Mouse (Mus musculus) stomach, embryonic 14.5 days (tissue): ENCODE data around the gene Morn1. TPM values are rescaled to one million over a fixed set of nuclear protein-coding genes. Genes with fewer than 3 reads are reported as not detected.

Source experiments
- polyA plus RNA-seq: library from polyadenylated mRNA; unstranded; fragments of >200 nt; fragmentation: Nextera tagmentation; extraction: Ambion mirVana; gene quantifications from 2 replicates; pipeline ENCODE4 v1.2.1, GENCODE M21; 2014

Gene Morn1
- polyA plus RNA-seq, 1 experiment from 2014 or later, result 4.8 TPM

Other genes starting within 250 kb of the Morn1 start
- gene Ttc34, start 249.1 kb upstream of the Morn1 start, polyA plus RNA-seq, result 0.29 and 0.55 TPM in 2 replicates
- gene Mmel1, start 217.0 kb upstream of the Morn1 start, polyA plus RNA-seq, result 0.12 TPM in 1 of 2 replicates, not detected in the other
- 40.1 and 42.5 TPM in 2 replicates for gene Fam213b, start 187.4 kb upstream of the Morn1 start, polyA plus RNA-seq
- gene Tnfrsf14, start 158.0 kb upstream of the Morn1 start, polyA plus RNA-seq, result 1.2 and 2.9 TPM in 2 replicates
- gene Hes5, start 125.7 kb upstream of the Morn1 start, polyA plus RNA-seq, result 0.91 and 1.1 TPM in 2 replicates
- gene Pank4, start 122.5 kb upstream of the Morn1 start, polyA plus RNA-seq, result 48.3 and 50.4 TPM in 2 replicates
- 25.1 and 25.9 TPM in 2 replicates for gene Plch2, start 29.8 kb upstream of the Morn1 start, polyA plus RNA-seq
- 6.5 and 6.7 TPM in 2 replicates for gene Pex10, start 19.6 kb upstream of the Morn1 start, polyA plus RNA-seq
- 174 and 183 TPM in 2 replicates for gene Rer1, start 195 bp upstream of the Morn1 start, polyA plus RNA-seq
- gene Ski, start 136.0 kb downstream of the Morn1 start, polyA plus RNA-seq, result 29.6 and 32.0 TPM in 2 replicates
- 63.2 and 65.0 TPM in 2 replicates for gene Faap20, start 163.2 kb downstream of the Morn1 start, polyA plus RNA-seq